Mouse (Mus musculus) neural tube, embryonic 11.5 days (tissue): ENCODE measurements around the gene Hdac1. TPM values are rescaled to one million over a fixed set of nuclear protein-coding genes. Genes with fewer than 3 reads are reported as not detected.
A peak's percentile ranks its signal among the peaks of the same experiment; 100 is the strongest.
"Not testable (repeated sequence)": the region's sequence is repeated elsewhere in the genome, so short reads cannot be mapped to it uniquely, and the experiment has no call there.

Experiments
- ATAC-seq: fragments of 200-750 bp; cut with Nextera tagmentation; 2 replicates; pipeline ENCODE4 v1.8.0; 2017; ENCODE audit warnings: moderate number of reproducible peaks, mild to moderate bottlenecking, moderate TSS enrichment, moderate library complexity; ENCODE audit not compliant: insufficient read depth, low FRiP score, low TSS enrichment
- DNase-seq: peaks from one replicate; pipeline ENCODE4 v3.0.0-alpha.2; 2015; ENCODE audit warnings: low spot score
- H3K27ac ChIP-seq: fragments of 300-500 bp; sonication (generic); 2 replicates; pipeline ENCODE4 v1.5.1; 2014; ENCODE audit warnings: low read depth, mild to moderate bottlenecking, low read length
- H3K27me3 ChIP-seq: fragments of 300-500 bp; sonication (generic); 2 replicates; pipeline ENCODE4 v1.6.1; 2014; ENCODE audit warnings: mild to moderate bottlenecking, low read length, mixed read lengths; ENCODE audit not compliant: control insufficient read depth, insufficient read depth
- H3K36me3 ChIP-seq: fragments of 300-500 bp; sonication (generic); 2 replicates; pipeline ENCODE4 v1.6.1; 2014; ENCODE audit warnings: mild to moderate bottlenecking, low read length, moderate library complexity, mixed read lengths; ENCODE audit not compliant: control insufficient read depth, insufficient read depth
- H3K4me1 ChIP-seq: fragments of 300-500 bp; sonication (generic); 2 replicates; pipeline ENCODE4 v1.6.1; 2014; ENCODE audit warnings: low read length, mixed read lengths; ENCODE audit not compliant: control insufficient read depth, insufficient read depth
- H3K4me2 ChIP-seq: fragments of 300-500 bp; sonication (generic); 2 replicates; pipeline ENCODE4 v1.6.1; 2014; ENCODE audit warnings: low read depth, mild to moderate bottlenecking, moderate library complexity
- H3K4me3 ChIP-seq: fragments of 300-500 bp; sonication (generic); 2 replicates; pipeline ENCODE4 v1.5.1; 2014; ENCODE audit warnings: low read depth, low read length
- H3K9ac ChIP-seq: fragments of 300-500 bp; sonication (generic); 2 replicates; pipeline ENCODE4 v1.6.1; 2014; ENCODE audit warnings: mild to moderate bottlenecking, low read length
- H3K9me3 ChIP-seq: fragments of 300-500 bp; sonication (generic); 2 replicates; pipeline ENCODE4 v1.6.1; 2016; ENCODE audit warnings: low read length; ENCODE audit not compliant: control insufficient read depth
- whole genome bisulfite sequencing: fragments of 180-500 bp; shearing (Covaris S2); extraction: QIAGEN DNeasy Blood & Tissue Kit; methylation state at CpG from one replicate; pipeline ENCODE4 v1.1.7; 2014; 5-methylcytosine and 5-hydroxymethylcytosine counted together
- polyA plus RNA-seq: library from polyadenylated mRNA; unstranded; fragments of >200 nt; fragmentation: Nextera tagmentation; extraction: Ambion mirVana; gene quantifications from 2 replicates; pipeline ENCODE4 v1.2.1, GENCODE M21; 2014

Gene Hdac1
- polyA plus RNA-seq, 1 experiment from 2014 or later = 258 TPM

GRCm38 (mm10) chr4:129555421-129555861 is 12.9 kb upstream of the Hdac1 start:
- Histone ChIP-seq H3K9ac (peak overlapping the region; percentile 41), H3K27ac (no peak overlapping the region), H3K9me3 (no peaks in the 10 kb centered on the region), H3K4me1 (peaks cover 12% of the 10 kb centered on the region), H3K27me3 (no peaks in the 10 kb centered on the region), H3K36me3 (no peaks in the 10 kb centered on the region), H3K4me3 (peak overlapping the region; percentile 44), H3K4me2 (peak overlapping the region; percentile 86)
- DNase-seq (peak; percentile 60), ATAC-seq (peak; percentile 16; the same call in 1 of the 2 replicates)
- 3% methylated on average over 16 of the region's 16 CpGs for WGBS

DNA sequence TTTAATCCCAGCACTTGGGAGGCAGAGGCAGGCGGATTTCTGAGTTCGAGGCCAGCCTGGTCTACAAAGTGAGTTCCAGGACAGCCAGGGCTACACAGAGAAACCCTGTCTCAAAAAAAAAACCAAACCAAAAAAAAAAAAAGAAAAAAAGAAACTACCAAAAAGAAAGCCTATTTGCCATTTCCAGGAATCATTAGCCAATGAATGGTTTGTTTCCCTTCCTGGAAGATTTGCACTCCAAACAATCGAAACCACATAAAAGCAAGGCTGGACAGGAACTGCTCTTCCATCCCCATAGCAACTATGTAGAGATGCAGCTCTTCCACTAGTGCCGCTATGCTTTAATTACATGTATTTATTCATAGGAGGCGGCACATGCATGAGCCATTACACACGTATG is 12.0 kb upstream of the Hdac1 start:
- not testable (repeated sequence) for H3K4me2 ChIP-seq, H3K9ac ChIP-seq, ATAC-seq, H3K36me3 ChIP-seq, H3K27me3 ChIP-seq, H3K9me3 ChIP-seq, H3K4me3 ChIP-seq, DNase-seq, H3K27ac ChIP-seq
- peaks cover 12% of the 10 kb centered on the region for H3K4me1 ChIP-seq
- 80% methylated on average over 5 of the region's 6 CpGs for WGBS

GRCm38 (mm10) chr4:129550295-129550694 is 7.8 kb upstream of the Hdac1 start:
- Histone ChIP-seq H3K4me2 (no peak overlapping the region), H3K36me3 (no peaks in the 10 kb centered on the region), H3K4me1 (peaks cover 2% of the 10 kb centered on the region; the same call in 1 of the 2 replicates), H3K9ac (no peak overlapping the region), H3K27me3 (no peaks in the 10 kb centered on the region), H3K9me3 (no peaks in the 10 kb centered on the region), H3K27ac (no peak overlapping the region), H3K4me3 (no peak overlapping the region)
- DNase-seq (no peak), ATAC-seq (no peak)
- 66% methylated on average over 1 of the region's 1 CpGs for WGBS

GRCm38 (mm10) chr4:129549306-129549705 is 6.8 kb upstream of the Hdac1 start:
- ATAC-seq = no peak
- WGBS = 93% methylated on average over 2 of the region's 2 CpGs
- Histone ChIP-seq H3K4me2 (no peak overlapping the region), H3K27me3 (no peaks in the 10 kb centered on the region), H3K4me1 (no peaks in the 10 kb centered on the region), H3K9me3 (no peaks in the 10 kb centered on the region), H3K36me3 (no peaks in the 10 kb centered on the region), H3K9ac (no peak overlapping the region), H3K4me3 (no peak overlapping the region), H3K27ac (no peak overlapping the region)
- no peak for DNase-seq

DNA sequence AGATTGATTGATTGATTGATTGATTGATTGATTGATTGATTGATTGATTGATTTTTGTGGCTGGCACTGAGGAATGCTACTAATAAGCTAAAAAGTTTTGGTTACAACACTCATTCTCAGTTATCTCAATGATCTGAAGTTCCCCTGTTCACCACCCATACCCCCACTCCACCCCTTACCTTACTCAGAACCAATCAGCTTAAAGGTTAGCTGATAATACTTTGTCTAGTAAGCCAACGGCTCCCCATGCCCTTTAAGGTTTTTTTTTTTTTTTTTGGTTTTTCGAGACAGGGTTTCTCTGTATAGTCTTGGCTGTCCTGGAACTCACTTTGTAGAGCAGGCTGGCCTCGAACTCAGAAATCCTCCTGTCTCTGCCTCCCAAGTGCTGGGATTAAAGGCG is 5.1 kb upstream of the Hdac1 start:
- not testable (repeated sequence) for DNase-seq, H3K9ac ChIP-seq, H3K4me2 ChIP-seq, ATAC-seq, H3K4me1 ChIP-seq, H3K4me3 ChIP-seq, H3K27me3 ChIP-seq, H3K36me3 ChIP-seq, H3K9me3 ChIP-seq, H3K27ac ChIP-seq
- WGBS = 85% methylated on average over 4 of the region's 4 CpGs

DNA sequence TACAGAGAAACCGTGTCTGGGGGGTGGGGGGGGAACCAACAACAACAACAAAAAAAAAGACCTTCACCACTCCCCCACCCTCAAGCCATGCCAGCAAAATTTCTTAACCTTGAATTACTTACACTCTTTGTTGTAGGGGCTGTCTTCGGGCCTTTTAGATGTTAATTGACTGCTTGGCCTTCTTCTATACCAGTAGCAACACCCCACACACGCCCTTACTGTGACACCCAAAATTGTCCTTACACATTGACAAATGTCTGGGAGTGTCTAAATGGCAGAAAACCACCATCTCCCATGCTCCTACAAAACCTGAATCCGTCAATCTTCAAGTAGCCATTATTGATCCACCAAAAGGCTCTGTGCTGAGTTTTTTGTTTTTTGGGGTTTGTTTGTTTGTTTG is 1.6 kb upstream of the Hdac1 start:
- H3K36me3 ChIP-seq = peaks cover 2% of the 10 kb centered on the region; the same call in 1 of the 2 replicates
- no peaks in the 10 kb centered on the region for H3K27me3 ChIP-seq
- no peak overlapping the region for H3K4me2 ChIP-seq
- ATAC-seq = no peak
- 87% methylated on average over 4 of the region's 4 CpGs for WGBS
- H3K27ac ChIP-seq = no peak overlapping the region
- no peak overlapping the region for H3K9ac ChIP-seq
- H3K4me3 ChIP-seq = no peak overlapping the region
- no peak for DNase-seq
- peaks cover 10% of the 10 kb centered on the region for H3K4me1 ChIP-seq
- H3K9me3 ChIP-seq = no peaks in the 10 kb centered on the region

- H3K27ac ChIP-seq = peak overlapping the region; percentile 72
- H3K36me3 ChIP-seq = peaks cover 2% of the 10 kb centered on the region; the same call in 1 of the 2 replicates
- ATAC-seq = peak; percentile 46; the same call in 1 of the 2 replicates
- DNase-seq = peak; percentile 52
- H3K4me2 ChIP-seq = peak overlapping the region; percentile 80
- peaks cover 10% of the 10 kb centered on the region for H3K4me1 ChIP-seq
- H3K9me3 ChIP-seq = no peaks in the 10 kb centered on the region
- no peaks in the 10 kb centered on the region for H3K27me3 ChIP-seq
- H3K9ac ChIP-seq = peak overlapping the region; percentile 81
- 0% methylated on average over 30 of the region's 30 CpGs for WGBS
- peak overlapping the region; percentile 91 for H3K4me3 ChIP-seq
Measured at GRCm38 (mm10) chr4:129541868-129542591, 483 bp downstream of the Hdac1 start.

DNA sequence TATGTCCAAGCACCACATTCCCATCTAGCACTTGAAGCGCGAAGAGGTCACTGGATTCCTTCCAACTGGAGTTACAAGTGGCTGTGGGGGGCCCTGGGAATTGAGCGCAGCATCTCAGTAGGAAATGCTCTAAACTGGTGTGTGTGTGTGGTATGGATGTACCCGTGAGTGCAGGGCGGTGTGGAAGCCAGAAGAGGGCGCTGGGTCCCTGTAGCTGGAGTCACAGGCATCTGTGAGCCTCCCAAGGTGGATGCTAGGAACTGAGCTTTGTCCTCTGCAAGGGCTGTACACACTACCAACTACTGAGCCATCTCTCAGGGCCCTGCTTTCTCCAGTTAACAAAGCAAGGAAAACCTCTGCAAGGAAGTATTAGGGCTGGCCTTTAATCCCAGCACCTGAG is 2.5 kb downstream of the Hdac1 start:
- ATAC-seq (no peak), DNase-seq (no peak)
- Histone ChIP-seq H3K9ac (no peak overlapping the region; the same call in 1 of the 2 replicates), H3K36me3 (peaks cover 5% of the 10 kb centered on the region), H3K4me2 (no peak overlapping the region), H3K27ac (no peak overlapping the region), H3K4me1 (peaks cover 10% of the 10 kb centered on the region), H3K9me3 (no peaks in the 10 kb centered on the region), H3K27me3 (no peaks in the 10 kb centered on the region), H3K4me3 (no peak overlapping the region)
- 89% methylated on average over 6 of the region's 6 CpGs for WGBS

DNA sequence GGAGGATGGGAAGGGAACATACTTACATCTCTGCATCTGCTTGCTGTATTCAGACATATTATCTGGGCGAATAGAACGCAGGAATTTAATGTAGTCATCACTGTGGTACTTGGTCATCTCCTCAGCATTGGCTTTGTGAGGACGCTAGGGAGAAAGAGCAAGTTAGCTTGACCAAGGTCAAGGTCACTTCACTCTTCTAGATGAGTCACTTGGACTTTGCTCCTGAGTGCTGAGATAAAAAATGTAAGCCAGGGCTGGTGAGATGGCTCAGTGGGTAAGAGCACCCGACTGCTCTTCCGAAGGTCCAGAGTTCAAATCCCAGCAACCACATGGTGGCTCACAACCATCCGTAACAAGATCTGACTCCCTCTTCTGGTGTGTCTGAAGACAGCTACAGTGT is 13.6 kb downstream of the Hdac1 start:
- not testable (repeated sequence) for H3K4me3 ChIP-seq, H3K4me1 ChIP-seq, H3K4me2 ChIP-seq, DNase-seq, H3K27ac ChIP-seq, H3K27me3 ChIP-seq, H3K9ac ChIP-seq, ATAC-seq, H3K9me3 ChIP-seq
- WGBS = 93% methylated on average over 5 of the region's 6 CpGs
- peaks cover 29% of the 10 kb centered on the region for H3K36me3 ChIP-seq
